Mouse (Mus musculus): ENCODE results near the gene Zfp748. TPM values are rescaled to one million over a fixed set of nuclear protein-coding genes. Genes with fewer than 3 reads are reported as not detected.

Gene Zfp748
- polyA plus RNA-seq, 1 experiment from 2014 or later = 18.6 TPM

GRCm38 (mm10) chr13:67495631-67496030, 58.0 kb downstream of the Zfp748 start:
- DNase-seq (ENCODE audit: low spot score) = no peak
- ATAC-seq = no peak
- Histone ChIP-seq H3K9me3 (replicated peaks; ENCODE audit: control insufficient read depth, low read length) (peaks cover 13% of the 10 kb centered on the region; the same call in 1 of the 2 replicates), H3K27ac (ENCODE audit: low read depth, low read length) (no peak overlapping the region), H3K4me1 (ENCODE audit: control insufficient read depth, insufficient read depth, low read length) (peaks cover 8% of the 10 kb centered on the region), H3K4me3 (ENCODE audit: low read depth, low read length) (no peak overlapping the region), H3K4me2 (ENCODE audit: low read length) (no peak overlapping the region), H3K9ac (ENCODE audit: low read length) (no peak overlapping the region), H3K27me3 (replicated peaks; ENCODE audit: control insufficient read depth, insufficient read depth, low read length) (no peaks in the 10 kb centered on the region), H3K36me3 (ENCODE audit: control insufficient read depth, insufficient read depth, low read length) (peaks cover 37% of the 10 kb centered on the region)
- 88% methylated on average over 1 of the region's 1 CpGs for WGBS

Other genes with a start within 250 kb of the Zfp748 start
- 0.34 and 1.1 TPM in 2 replicates for gene Zfp457, start 247.3 kb downstream of the Zfp748 start, polyA plus RNA-seq (2014; fragmentation: Nextera tagmentation; extraction: Ambion mirVana)
- 2.0 and 2.1 TPM in 2 replicates for gene Zfp595, start 221.3 kb downstream of the Zfp748 start, polyA plus RNA-seq (2014; fragmentation: Nextera tagmentation; extraction: Ambion mirVana)
- 0.67 TPM in 1 of 2 replicates, not detected in the other for gene Gm28044, start 193.3 kb downstream of the Zfp748 start, polyA plus RNA-seq (2014; fragmentation: Nextera tagmentation; extraction: Ambion mirVana)
- 0.88 TPM in 2 replicates for gene Zfp953, start 193.2 kb downstream of the Zfp748 start, polyA plus RNA-seq (2014; fragmentation: Nextera tagmentation; extraction: Ambion mirVana)
- gene Gm28041, start 178.1 kb downstream of the Zfp748 start, polyA plus RNA-seq (2014; fragmentation: Nextera tagmentation; extraction: Ambion mirVana) = not detected in 2 replicates
- gene Zfp456, start 178.0 kb downstream of the Zfp748 start, polyA plus RNA-seq (2014; fragmentation: Nextera tagmentation; extraction: Ambion mirVana) = 0.61 and 1.1 TPM in 2 replicates
- 3.3 and 4.6 TPM in 2 replicates for gene Zfp429, start 154.0 kb downstream of the Zfp748 start, polyA plus RNA-seq (2014; fragmentation: Nextera tagmentation; extraction: Ambion mirVana)
- gene Zfp459, start 132.4 kb downstream of the Zfp748 start, polyA plus RNA-seq (2014; fragmentation: Nextera tagmentation; extraction: Ambion mirVana) = 0.34 and 0.72 TPM in 2 replicates
- 7.6 and 9.6 TPM in 2 replicates for gene Zfp874a, start 102.2 kb downstream of the Zfp748 start, polyA plus RNA-seq (2014; fragmentation: Nextera tagmentation; extraction: Ambion mirVana)
- 3.4 and 3.8 TPM in 2 replicates for gene Zfp874b, start 69.6 kb downstream of the Zfp748 start, polyA plus RNA-seq (2014; fragmentation: Nextera tagmentation; extraction: Ambion mirVana)
- gene Zfp58, start 53.3 kb downstream of the Zfp748 start, polyA plus RNA-seq (2014; fragmentation: Nextera tagmentation; extraction: Ambion mirVana) = 12.2 and 14.8 TPM in 2 replicates
- 0.33 TPM in 1 of 2 replicates, not detected in the other for gene Gm26965, start 27.7 kb downstream of the Zfp748 start, polyA plus RNA-seq (2014; fragmentation: Nextera tagmentation; extraction: Ambion mirVana)
- gene Zfp87, start 27.7 kb downstream of the Zfp748 start, polyA plus RNA-seq (2014; fragmentation: Nextera tagmentation; extraction: Ambion mirVana) = 46.7 and 48.8 TPM in 2 replicates
- gene Zfp729b, start 55.9 kb upstream of the Zfp748 start, polyA plus RNA-seq (2014; fragmentation: Nextera tagmentation; extraction: Ambion mirVana) = 7.1 and 7.3 TPM in 2 replicates
- gene Gm49345, start 83.9 kb upstream of the Zfp748 start, polyA plus RNA-seq (2014; fragmentation: Nextera tagmentation; extraction: Ambion mirVana) = 0.54 TPM in 1 of 2 replicates, not detected in the other
- 3.9 and 5.3 TPM in 2 replicates for gene Zfp729a, start 84.0 kb upstream of the Zfp748 start, polyA plus RNA-seq (2014; fragmentation: Nextera tagmentation; extraction: Ambion mirVana)
- gene Zfp738, start 133.2 kb upstream of the Zfp748 start, polyA plus RNA-seq (2014; fragmentation: Nextera tagmentation; extraction: Ambion mirVana) = 9.9 and 15.0 TPM in 2 replicates
- gene Zfp65, start 175.3 kb upstream of the Zfp748 start, polyA plus RNA-seq (2014; fragmentation: Nextera tagmentation; extraction: Ambion mirVana) = 4.4 and 5.6 TPM in 2 replicates
- gene Zfp85, start 201.4 kb upstream of the Zfp748 start, polyA plus RNA-seq (2014; fragmentation: Nextera tagmentation; extraction: Ambion mirVana) = 9.8 and 11.8 TPM in 2 replicates
- gene Zfp493, start 225.9 kb upstream of the Zfp748 start, polyA plus RNA-seq (2014; fragmentation: Nextera tagmentation; extraction: Ambion mirVana) = 4.0 TPM in 2 replicates